Mouse (Mus musculus) limb, embryonic 12.5 days (tissue): Measurements from ENCODE around the gene Sgpp1. TPM values are rescaled to one million over a fixed set of nuclear protein-coding genes. Genes with fewer than 3 reads are reported as not detected.
"Not testable (repeated sequence)": the region's sequence is repeated elsewhere in the genome, so short reads cannot be mapped to it uniquely, and the experiment has no call there.

Experiments used
- ATAC-seq: fragments of 200-750 bp; cut with Nextera tagmentation; 2 replicates; pipeline ENCODE4 v1.8.0; 2017; ENCODE audit warnings: low read depth, moderate TSS enrichment; ENCODE audit not compliant: insufficient number of reproducible peaks, insufficient read depth, low FRiP score, low TSS enrichment
- H3K27ac ChIP-seq: fragments of 300-500 bp; sonication (generic); 2 replicates; pipeline ENCODE4 v1.5.1; 2016; ENCODE audit warnings: mild to moderate bottlenecking, moderate library complexity
- H3K27me3 ChIP-seq: fragments of 300-500 bp; sonication (generic); 2 replicates; pipeline ENCODE4 v1.6.1; 2016; ENCODE audit warnings: mild to moderate bottlenecking, moderate library complexity
- H3K36me3 ChIP-seq: fragments of 300-500 bp; sonication (generic); 2 replicates; pipeline ENCODE4 v1.6.1; 2016; ENCODE audit warnings: mild to moderate bottlenecking, moderate library complexity
- H3K4me1 ChIP-seq: fragments of 300-500 bp; sonication (generic); replicated peaks from 2 replicates; pipeline ENCODE4 v1.6.1; 2016
- H3K4me2 ChIP-seq: fragments of 300-500 bp; sonication (generic); 2 replicates; pipeline ENCODE4 v1.6.1; 2016; ENCODE audit warnings: mild to moderate bottlenecking, moderate library complexity
- H3K4me3 ChIP-seq: fragments of 300-500 bp; sonication (generic); replicated peaks from 2 replicates; pipeline ENCODE4 v1.5.1; 2016; ENCODE audit warnings: mild to moderate bottlenecking
- H3K9ac ChIP-seq: fragments of 300-500 bp; sonication (generic); replicated peaks from 2 replicates; pipeline ENCODE4 v1.6.1; 2016; ENCODE audit warnings: mild to moderate bottlenecking, moderate library complexity
- H3K9me3 ChIP-seq: fragments of 300-500 bp; sonication (generic); 2 replicates; pipeline ENCODE4 v1.6.1; 2016; ENCODE audit warnings: mild to moderate bottlenecking, moderate library complexity
- WGBS: fragments of 180-500 bp; shearing (Covaris S2); methylation state at CpG from one replicate; pipeline ENCODE4 v1.1.7; 2016; 5-methylcytosine and 5-hydroxymethylcytosine counted together
- polyA plus RNA-seq: library from polyadenylated mRNA; unstranded; fragments of >200 nt; fragmentation: Nextera tagmentation; extraction: Ambion mirVana; gene quantifications from 2 replicates; pipeline ENCODE4 v1.2.1, GENCODE M21; 2016

Sgpp1 gene
- polyA plus RNA-seq, 1 experiment from 2014 or later = 13.4 TPM

GRCm38 (mm10) chr12:75712905-75713304 is 22.6 kb downstream of the Sgpp1 start:
- H3K27ac ChIP-seq, H3K36me3 ChIP-seq, H3K9me3 ChIP-seq, H3K4me3 ChIP-seq, ATAC-seq, H3K9ac ChIP-seq, H3K4me1 ChIP-seq, H3K4me2 ChIP-seq, H3K27me3 ChIP-seq: not testable (repeated sequence)
- WGBS = 92% methylated on average over 7 of the region's 7 CpGs

DNA sequence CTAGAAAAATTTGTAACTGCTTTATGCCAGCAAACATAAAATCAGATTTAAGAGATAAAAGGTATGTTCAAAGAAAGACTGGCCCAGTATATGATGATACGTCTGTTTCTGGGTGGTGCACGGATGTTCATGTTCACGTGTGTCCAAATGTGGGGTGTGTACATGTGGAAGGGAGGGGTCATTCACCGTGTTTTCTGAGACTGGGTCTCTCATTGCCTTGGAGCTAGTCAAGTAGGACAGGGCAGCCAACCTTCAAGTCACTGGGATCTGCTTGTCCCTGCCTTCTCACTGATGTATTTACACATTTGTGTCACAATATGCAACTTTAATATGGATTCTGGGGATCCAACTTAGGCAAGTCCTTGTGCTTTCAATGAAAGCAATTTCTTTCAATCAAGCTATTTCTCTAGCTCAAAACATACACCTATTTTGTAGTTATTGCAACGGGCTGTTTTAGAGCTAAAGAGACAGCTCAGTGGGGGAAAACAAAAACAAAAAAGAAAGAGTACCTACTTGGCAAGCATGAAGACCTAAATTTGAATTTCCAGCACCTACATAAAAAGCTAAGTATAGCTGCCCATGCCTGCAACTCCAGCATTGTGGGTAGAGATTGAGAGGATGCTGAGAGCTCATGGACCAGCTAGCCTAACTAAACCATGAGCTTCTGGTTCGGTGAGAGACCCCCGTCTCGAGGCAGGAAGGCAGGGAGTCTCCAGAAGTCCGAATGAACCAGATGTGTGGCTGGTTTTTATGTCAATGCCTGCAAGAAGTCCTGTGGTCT is 24.7 kb downstream of the Sgpp1 start:
- no peak for ATAC-seq
- Histone ChIP-seq H3K4me2 (no peak overlapping the region), H3K4me1 (no peaks in the 10 kb centered on the region), H3K9me3 (no peaks in the 10 kb centered on the region), H3K27me3 (no peaks in the 10 kb centered on the region), H3K36me3 (no peaks in the 10 kb centered on the region), H3K27ac (no peak overlapping the region), H3K4me3 (no peak overlapping the region), H3K9ac (no peak overlapping the region)
- WGBS = 85% methylated on average over 9 of the region's 9 CpGs

DNA sequence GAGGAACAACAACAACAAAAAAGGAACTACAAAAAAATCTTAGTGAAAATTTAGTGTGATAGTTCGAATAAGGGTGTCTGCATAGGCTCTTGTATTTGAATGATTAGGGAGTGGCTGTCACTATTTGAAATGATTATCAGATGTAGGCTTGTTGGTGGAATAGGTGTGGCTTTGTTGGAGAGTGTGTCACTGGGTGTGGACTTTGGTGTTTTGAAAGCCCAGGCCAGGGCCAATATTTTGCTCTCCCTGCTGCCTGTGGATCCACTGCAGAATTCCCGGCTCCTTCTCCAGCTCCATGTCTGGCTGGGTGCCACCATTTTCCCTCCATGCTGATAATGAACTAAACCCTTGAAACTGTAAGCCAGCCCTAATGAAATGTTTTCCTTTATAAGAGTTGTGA is 26.0 kb downstream of the Sgpp1 start:
- Histone ChIP-seq H3K27ac (no peak overlapping the region), H3K4me2 (no peak overlapping the region), H3K4me3 (no peak overlapping the region), H3K9me3 (no peaks in the 10 kb centered on the region), H3K9ac (no peak overlapping the region), H3K27me3 (no peaks in the 10 kb centered on the region), H3K36me3 (no peaks in the 10 kb centered on the region), H3K4me1 (no peaks in the 10 kb centered on the region)
- WGBS = 90% methylated on average over 2 of the region's 2 CpGs
- ATAC-seq = no peak

DNA sequence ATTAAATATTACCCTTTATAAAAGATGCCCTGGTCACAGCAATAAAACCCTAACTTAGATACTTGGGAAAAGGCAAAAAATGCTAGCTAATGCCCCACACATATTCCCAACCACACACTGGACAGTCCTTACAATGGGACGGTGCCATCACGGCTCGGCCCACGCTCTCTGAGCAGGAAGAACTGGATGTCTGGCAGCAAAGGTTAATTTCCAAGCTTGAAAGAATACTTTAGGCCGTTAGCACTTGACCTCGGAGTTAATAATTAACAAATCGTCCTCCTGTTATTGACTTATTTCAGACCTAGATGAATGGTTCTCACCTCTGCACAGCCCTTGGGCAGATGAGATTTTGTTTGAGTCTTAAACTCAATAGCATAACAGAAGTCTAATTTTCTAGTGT is 28.9 kb downstream of the Sgpp1 start:
- H3K27me3 ChIP-seq = no peaks in the 10 kb centered on the region

DNA sequence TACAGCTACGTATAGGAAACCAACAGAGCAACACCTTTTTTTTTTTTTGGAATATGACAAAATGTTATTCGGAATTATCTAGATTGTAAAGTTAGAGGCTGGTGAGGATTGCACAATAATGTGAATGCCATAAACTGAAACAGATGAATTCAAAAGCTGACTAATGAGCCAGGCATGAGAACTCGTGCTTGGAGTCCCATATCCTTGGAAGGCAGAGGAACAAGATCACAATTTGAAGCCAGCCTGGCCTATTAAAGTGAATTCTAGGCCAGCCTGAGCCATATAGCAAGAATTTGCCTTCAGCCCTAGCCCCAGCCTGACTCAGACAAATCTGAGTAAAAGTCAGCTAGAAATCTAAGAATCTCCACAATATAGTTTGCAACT is 32.8 kb downstream of the Sgpp1 start:
- no peaks in the 10 kb centered on the region for H3K36me3 ChIP-seq
- no peak for ATAC-seq
- H3K27ac ChIP-seq = no peak overlapping the region
- H3K9me3 ChIP-seq = 0 out of 2 replicates have a peak, but pooled peaks cover 3% of the 10 kb centered on the region
- 82% methylated on average over 3 of the region's 3 CpGs for WGBS
- peaks cover 15% of the 10 kb centered on the region for H3K4me1 ChIP-seq
- H3K4me2 ChIP-seq = no peak overlapping the region
- H3K4me3 ChIP-seq = no peak overlapping the region
- H3K9ac ChIP-seq = no peak overlapping the region
- no peaks in the 10 kb centered on the region for H3K27me3 ChIP-seq

More for the DNA sequence above, 28.9 kb downstream of the Sgpp1 start:
- WGBS = 85% methylated on average over 7 of the region's 7 CpGs
- ATAC-seq = no peak
- Histone ChIP-seq H3K9ac (no peak overlapping the region), H3K4me2 (no peak overlapping the region), H3K4me1 (peaks cover 7% of the 10 kb centered on the region), H3K4me3 (no peak overlapping the region), H3K9me3 (no peaks in the 10 kb centered on the region), H3K27ac (no peak overlapping the region), H3K36me3 (no peaks in the 10 kb centered on the region)

DNA sequence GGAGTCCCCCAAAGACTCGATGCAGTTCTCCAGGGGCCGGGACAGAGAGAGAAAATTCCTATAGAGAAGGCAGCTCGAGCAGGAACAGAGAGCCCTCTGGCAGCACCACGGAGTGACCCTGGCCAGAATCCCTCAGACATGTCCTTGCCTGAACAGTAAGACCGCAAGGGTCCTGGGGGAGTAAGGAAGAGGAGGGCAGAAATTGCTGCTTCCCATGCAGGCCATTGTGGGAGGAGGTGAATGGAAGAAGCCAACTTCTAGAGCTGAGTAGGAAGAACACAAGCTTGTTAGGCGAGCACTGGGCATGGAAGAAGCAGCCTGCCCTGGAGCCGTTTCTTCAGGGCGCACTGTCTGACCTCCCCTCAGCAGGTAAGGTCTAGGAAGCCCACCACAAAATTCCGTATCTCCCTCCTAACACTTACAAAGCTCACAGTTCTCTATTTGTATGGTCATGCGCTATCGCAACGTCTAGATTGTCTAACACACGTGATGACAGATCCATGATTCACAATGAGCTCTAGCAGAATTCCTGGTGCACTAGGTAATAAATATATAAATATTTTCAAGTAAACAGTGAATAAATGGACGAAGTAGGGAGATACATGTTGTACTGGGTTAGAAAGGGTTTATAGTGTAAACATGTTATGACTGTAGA is 33.3 kb downstream of the Sgpp1 start:
- WGBS = 64% methylated on average over 14 of the region's 14 CpGs
- no peak overlapping the region for H3K27ac ChIP-seq
- peak overlapping the region; percentile 45 for H3K4me2 ChIP-seq
- H3K27me3 ChIP-seq = no peaks in the 10 kb centered on the region
- 0 out of 2 replicates have a peak overlapping the region, but pooled peaks have one; percentile 19 for H3K9ac ChIP-seq
- no peaks in the 10 kb centered on the region for H3K36me3 ChIP-seq
- H3K4me1 ChIP-seq = peaks cover 15% of the 10 kb centered on the region
- H3K9me3 ChIP-seq = 0 out of 2 replicates have a peak, but pooled peaks cover 3% of the 10 kb centered on the region
- ATAC-seq = no peak
- H3K4me3 ChIP-seq = 0 out of 2 replicates have a peak overlapping the region, but pooled peaks have one; percentile 7

DNA sequence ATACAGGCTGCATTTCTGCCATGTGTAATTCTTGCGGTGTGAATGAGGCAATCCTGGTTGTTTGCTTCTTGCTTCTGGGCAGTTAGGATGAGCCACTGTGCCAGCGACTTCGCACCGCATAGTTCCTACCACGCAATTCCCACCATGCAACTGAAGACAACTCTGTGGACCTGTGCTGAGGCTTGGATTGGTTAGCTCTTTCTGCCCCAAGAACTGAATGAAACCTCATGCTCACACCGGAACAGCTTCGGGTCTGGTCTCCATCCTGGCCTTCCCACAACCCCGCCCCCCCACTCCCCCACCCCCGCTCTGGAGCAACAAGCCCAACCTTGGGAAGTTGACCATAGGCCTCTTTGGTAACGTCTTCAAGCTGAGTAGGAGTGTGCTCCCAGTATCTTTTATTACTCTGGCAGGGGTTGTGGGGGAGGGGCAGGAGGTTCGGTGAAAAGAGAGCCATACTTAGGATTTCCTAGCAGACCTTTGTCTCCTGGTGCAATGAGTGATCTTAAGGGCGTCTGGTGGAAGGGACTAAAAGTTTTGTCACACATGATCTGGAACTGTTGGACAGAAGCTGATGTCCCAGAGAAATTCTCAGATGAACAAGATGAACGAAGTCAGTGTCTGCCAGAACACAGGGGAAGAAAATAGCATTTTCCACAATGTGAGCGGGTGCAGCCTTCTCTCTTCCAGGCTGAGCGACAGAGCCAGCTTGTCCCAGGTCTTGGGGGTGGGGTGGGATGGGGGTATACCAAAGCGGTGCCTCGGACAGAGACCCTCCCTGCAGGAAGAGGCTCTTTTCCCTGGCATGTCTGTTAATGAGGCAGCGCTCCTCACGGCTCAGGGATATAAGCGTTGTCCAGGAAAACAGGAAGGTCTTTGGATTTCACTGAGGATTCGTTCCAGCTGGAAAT is 34.1 kb downstream of the Sgpp1 start:
- Histone ChIP-seq H3K9ac (0 out of 2 replicates have a peak overlapping the region, but pooled peaks have one; percentile 19), H3K4me2 (peak overlapping the region; percentile 45), H3K4me3 (0 out of 2 replicates have a peak overlapping the region, but pooled peaks have one; percentile 7), H3K36me3 (no peaks in the 10 kb centered on the region), H3K9me3 (0 out of 2 replicates have a peak, but pooled peaks cover 3% of the 10 kb centered on the region), H3K27ac (no peak overlapping the region), H3K27me3 (no peaks in the 10 kb centered on the region), H3K4me1 (peaks cover 15% of the 10 kb centered on the region)
- WGBS = 31% methylated on average over 21 of the region's 21 CpGs
- 0 out of 2 replicates have a peak, but pooled peaks have one; percentile 37 for ATAC-seq

- Histone ChIP-seq H3K36me3 (no peaks in the 10 kb centered on the region), H3K4me1 (peaks cover 15% of the 10 kb centered on the region), H3K27me3 (no peaks in the 10 kb centered on the region), H3K9me3 (0 out of 2 replicates have a peak, but pooled peaks cover 3% of the 10 kb centered on the region), H3K4me3 (no peak overlapping the region), H3K4me2 (no peak overlapping the region), H3K9ac (no peak overlapping the region), H3K27ac (no peak overlapping the region)
- no peak for ATAC-seq
- WGBS = 96% methylated on average over 3 of the region's 3 CpGs
These were observed 36.8 kb downstream of the Sgpp1 start for GRCm38 (mm10) chr12:75698692-75699091.

GRCm38 (mm10) chr12:75695845-75696244 is 39.7 kb downstream of the Sgpp1 start:
- H3K27ac ChIP-seq, H3K9ac ChIP-seq, H3K27me3 ChIP-seq, H3K4me3 ChIP-seq, H3K4me2 ChIP-seq, H3K36me3 ChIP-seq, H3K9me3 ChIP-seq, H3K4me1 ChIP-seq, ATAC-seq: not testable (repeated sequence)
- 96% methylated on average over 1 of the region's 1 CpGs for WGBS

GRCm38 (mm10) chr12:75689003-75689402 is 46.5 kb downstream of the Sgpp1 start:
- no peaks in the 10 kb centered on the region for H3K27me3 ChIP-seq
- no peak for ATAC-seq
- H3K4me3 ChIP-seq = no peak overlapping the region
- no peak overlapping the region for H3K27ac ChIP-seq
- no peaks in the 10 kb centered on the region for H3K36me3 ChIP-seq
- H3K9ac ChIP-seq = no peak overlapping the region
- WGBS = 90% methylated on average over 2 of the region's 2 CpGs
- H3K4me2 ChIP-seq = no peak overlapping the region
- no peaks in the 10 kb centered on the region for H3K4me1 ChIP-seq
- no peaks in the 10 kb centered on the region for H3K9me3 ChIP-seq

- no peak overlapping the region for H3K4me3 ChIP-seq
These were observed 48.2 kb downstream of the Sgpp1 start for GRCm38 (mm10) chr12:75687314-75687713.

More at GRCm38 (mm10) chr12:75687314-75687713, 48.2 kb downstream of the Sgpp1 start:
- H3K4me1 ChIP-seq = no peaks in the 10 kb centered on the region
- H3K9ac ChIP-seq = no peak overlapping the region
- no peaks in the 10 kb centered on the region for H3K36me3 ChIP-seq
- no peak for ATAC-seq
- H3K4me2 ChIP-seq = no peak overlapping the region
- 67% methylated on average over 4 of the region's 4 CpGs for WGBS
- no peak overlapping the region for H3K27ac ChIP-seq
- H3K27me3 ChIP-seq = no peaks in the 10 kb centered on the region
- no peaks in the 10 kb centered on the region for H3K9me3 ChIP-seq
